Mouse (Mus musculus) small intestine, adult 2 months (tissue): ENCODE data around the gene Ttc25. TPM values are rescaled to one million over a fixed set of nuclear protein-coding genes. Genes with fewer than 3 reads are reported as not detected.

Experiments
- H3K27ac ChIP-seq: fragments of 200-500 bp; 2 replicates; pipeline ENCODE4 v1.5.1; 2012; ENCODE audit warnings: low read depth, low read length, control low read depth, inconsistent platforms; ENCODE audit not compliant: insufficient read depth
- H3K27me3 ChIP-seq: fragments of 200-500 bp; 2 replicates; pipeline ENCODE4 v1.6.1; 2012; ENCODE audit warnings: mild to moderate bottlenecking, moderate library complexity, low read length, inconsistent platforms; ENCODE audit not compliant: control insufficient read depth, insufficient read depth
- H3K36me3 ChIP-seq: fragments of 200-500 bp; 2 replicates; pipeline ENCODE4 v1.6.1; 2012; ENCODE audit warnings: mild to moderate bottlenecking, low read length, control low read depth, inconsistent platforms; ENCODE audit not compliant: control insufficient read depth, insufficient read depth
- H3K4me1 ChIP-seq: fragments of 200-500 bp; 2 replicates; pipeline ENCODE4 v1.6.1; 2012; ENCODE audit warnings: low read length, inconsistent platforms, mixed read lengths; ENCODE audit not compliant: control insufficient read depth, insufficient read depth, insufficient read length
- H3K4me3 ChIP-seq: fragments of 200-500 bp; 2 replicates; pipeline ENCODE4 v1.5.1; 2012; ENCODE audit warnings: low read depth, mild to moderate bottlenecking, control low read depth, inconsistent platforms, low read length, moderate library complexity
- CTCF ChIP-seq: fragments of 200-500 bp; IDR thresholded peaks from 2 replicates; pipeline ENCODE4 v1.5.1; 2012; ENCODE audit warnings: low read depth, mild to moderate bottlenecking, control low read depth, inconsistent platforms, low read length, moderate library complexity, mixed read lengths; ENCODE audit not compliant: insufficient replicate concordance, insufficient read length; ENCODE audit errors: extremely low read depth
- POLR2A ChIP-seq: fragments of 200-500 bp; IDR thresholded peaks from 2 replicates; pipeline ENCODE4 v1.6.1; 2012; ENCODE audit warnings: low read depth, mild to moderate bottlenecking, control low read depth, inconsistent platforms, low read length, moderate library complexity
- WGBS: fragments of 180-500 bp; shearing (Covaris S2); methylation state at CpG from one replicate; pipeline ENCODE4 v1.1.7; 2018; 5-methylcytosine and 5-hydroxymethylcytosine counted together
- polyA plus RNA-seq: library from polyadenylated mRNA; depleted of rRNA; stranded (reverse); fragments of >200 nt; gene quantifications from 2 replicates; pipeline ENCODE4 v1.2.3, GENCODE M21; 2012

Gene Ttc25
- polyA plus RNA-seq, 1 experiment = 0.09 TPM

- H3K4me1 ChIP-seq = peaks cover 12% of the 10 kb centered on the region; the same call in 1 of the 2 replicates
- TF ChIP-seq POLR2A = no peak
- WGBS = 96% methylated on average over 3 of the region's 3 CpGs
- no peaks in the 10 kb centered on the region for H3K27me3 ChIP-seq
- 0 out of 2 replicates have a peak overlapping the region, but pooled peaks have one; percentile 28 for H3K27ac ChIP-seq
- H3K4me3 ChIP-seq = no peak overlapping the region
- H3K36me3 ChIP-seq = peaks cover 87% of the 10 kb centered on the region
These were observed 39.7 kb downstream of the Ttc25 start for GRCm38 (mm10) chr11:100585148-100585547.

- peaks cover 87% of the 10 kb centered on the region for H3K36me3 ChIP-seq
- H3K4me1 ChIP-seq = peaks cover 6% of the 10 kb centered on the region; the same call in 1 of the 2 replicates
These were observed 43.1 kb downstream of the Ttc25 start for GRCm38 (mm10) chr11:100588462-100588861.

GRCm38 (mm10) chr11:100592346-100593046 is 47.1 kb downstream of the Ttc25 start:
- no peak for TF ChIP-seq POLR2A
- TF ChIP-seq CTCF = no peak
- no peak overlapping the region for H3K4me3 ChIP-seq

More at GRCm38 (mm10) chr11:100588462-100588861, 43.1 kb downstream of the Ttc25 start:
- no peaks in the 10 kb centered on the region for H3K27me3 ChIP-seq
- TF ChIP-seq POLR2A (no peak), CTCF (no peak)
- peak overlapping the region; percentile 35; the same call in 1 of the 2 replicates for H3K27ac ChIP-seq
- WGBS = 79% methylated on average over 2 of the region's 2 CpGs
- H3K4me3 ChIP-seq = no peak overlapping the region

GRCm38 (mm10) chr11:100594608-100595007 is 49.2 kb downstream of the Ttc25 start:
- Histone ChIP-seq H3K27ac (no peak overlapping the region), H3K4me3 (no peak overlapping the region), H3K36me3 (peaks cover 91% of the 10 kb centered on the region), H3K4me1 (no peaks in the 10 kb centered on the region), H3K27me3 (no peaks in the 10 kb centered on the region)
- 75% methylated on average over 7 of the region's 7 CpGs for WGBS
- TF ChIP-seq CTCF (no peak), POLR2A (no peak)

More at GRCm38 (mm10) chr11:100592346-100593046, 47.1 kb downstream of the Ttc25 start:
- WGBS = 88% methylated on average over 11 of the region's 11 CpGs
- Histone ChIP-seq H3K36me3 (peaks cover 88% of the 10 kb centered on the region), H3K27me3 (no peaks in the 10 kb centered on the region), H3K4me1 (peaks cover 5% of the 10 kb centered on the region; the same call in 1 of the 2 replicates), H3K27ac (no peak overlapping the region)

GRCm38 (mm10) chr11:100595533-100595932 is 50.1 kb downstream of the Ttc25 start:
- no peaks in the 10 kb centered on the region for H3K27me3 ChIP-seq
- 87% methylated on average over 4 of the region's 4 CpGs for WGBS
- H3K4me1 ChIP-seq = no peaks in the 10 kb centered on the region
- TF ChIP-seq CTCF (no peak), POLR2A (no peak)
- no peak overlapping the region for H3K27ac ChIP-seq
- H3K36me3 ChIP-seq = peaks cover 92% of the 10 kb centered on the region
- no peak overlapping the region for H3K4me3 ChIP-seq

- peaks cover 77% of the 10 kb centered on the region for H3K36me3 ChIP-seq
- H3K4me1 ChIP-seq = no peaks in the 10 kb centered on the region
- H3K27ac ChIP-seq = peak overlapping the region; percentile 50
- H3K27me3 ChIP-seq = no peaks in the 10 kb centered on the region
- WGBS = 81% methylated on average over 4 of the region's 4 CpGs
- TF ChIP-seq CTCF (no peak), POLR2A (no peak)
- H3K4me3 ChIP-seq = no peak overlapping the region
These were observed 52.7 kb downstream of the Ttc25 start for GRCm38 (mm10) chr11:100598074-100598473.

GRCm38 (mm10) chr11:100601372-100601771 is 56.0 kb downstream of the Ttc25 start:
- no peak overlapping the region for H3K4me3 ChIP-seq
- no peaks in the 10 kb centered on the region for H3K4me1 ChIP-seq
- WGBS = 93% methylated on average over 3 of the region's 3 CpGs
- H3K27me3 ChIP-seq = no peaks in the 10 kb centered on the region
- peaks cover 51% of the 10 kb centered on the region for H3K36me3 ChIP-seq
- TF ChIP-seq POLR2A (no peak), CTCF (no peak)
- H3K27ac ChIP-seq = no peak overlapping the region
